Mouse (Mus musculus) c-Kit-positive CD71-positive TER-119-negative erythroid progenitor cells, embryonic 14.5 days (primary cell): ENCODE measurements around the gene Rela.

Experiments used
- DNase-seq: peaks from one replicate; pipeline ENCODE4 v3.0.0-alpha.2; 2013; ENCODE audit warnings: low read depth

The Rela gene

GRCm38 (mm10) chr19:5636571-5637041 is 677 bp upstream of the Rela start:
- DNase-seq, result no peak

DNA sequence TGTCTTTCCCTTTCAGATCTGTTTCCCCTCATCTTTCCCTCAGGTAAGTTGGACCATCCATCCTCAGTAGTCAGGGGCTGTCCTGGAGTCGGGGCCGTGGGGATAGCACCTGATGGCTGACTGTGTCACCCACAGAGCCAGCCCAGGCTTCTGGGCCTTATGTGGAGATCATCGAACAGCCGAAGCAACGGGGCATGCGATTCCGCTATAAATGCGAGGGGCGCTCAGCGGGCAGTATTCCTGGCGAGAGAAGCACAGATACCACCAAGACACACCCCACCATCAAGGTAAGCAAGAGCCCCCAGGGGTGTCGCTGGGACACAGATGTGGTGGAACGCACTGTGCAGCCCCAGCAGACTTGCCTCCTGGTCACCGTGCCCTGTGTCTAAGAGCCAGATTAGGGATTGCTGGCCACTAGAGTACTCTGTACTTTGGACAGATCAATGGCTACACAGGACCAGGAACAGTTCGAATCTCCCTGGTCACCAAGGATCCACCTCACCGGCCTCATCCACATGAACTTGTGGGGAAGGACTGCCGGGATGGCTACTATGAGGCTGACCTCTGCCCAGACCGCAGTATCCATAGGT is 1.2 kb downstream of the Rela start:
- DNase-seq, result no peak

- DNase-seq, result no peak
Observed at GRCm38 (mm10) chr19:5640339-5640738, 3.1 kb downstream of the Rela start.

DNA sequence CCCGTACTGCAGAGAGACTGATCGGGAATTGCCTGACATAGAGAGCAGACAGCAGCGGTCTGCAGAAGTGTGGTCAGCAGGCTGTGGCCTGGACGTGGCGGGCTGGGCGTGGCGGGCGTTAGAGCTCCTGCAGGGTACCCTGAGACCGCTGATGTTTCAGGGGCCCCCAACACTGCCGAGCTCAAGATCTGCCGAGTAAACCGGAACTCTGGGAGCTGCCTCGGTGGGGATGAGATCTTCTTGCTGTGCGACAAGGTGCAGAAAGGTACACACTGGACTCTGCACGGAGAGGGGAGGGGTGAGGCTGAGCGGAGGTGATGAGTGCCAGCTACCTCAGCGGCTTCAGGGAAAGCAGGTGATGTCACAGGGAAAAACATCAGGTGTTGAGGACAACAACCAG is 3.7 kb downstream of the Rela start:
- no peak for DNase-seq

GRCm38 (mm10) chr19:5641641-5642040 is 4.4 kb downstream of the Rela start:
- no peak for DNase-seq

DNA sequence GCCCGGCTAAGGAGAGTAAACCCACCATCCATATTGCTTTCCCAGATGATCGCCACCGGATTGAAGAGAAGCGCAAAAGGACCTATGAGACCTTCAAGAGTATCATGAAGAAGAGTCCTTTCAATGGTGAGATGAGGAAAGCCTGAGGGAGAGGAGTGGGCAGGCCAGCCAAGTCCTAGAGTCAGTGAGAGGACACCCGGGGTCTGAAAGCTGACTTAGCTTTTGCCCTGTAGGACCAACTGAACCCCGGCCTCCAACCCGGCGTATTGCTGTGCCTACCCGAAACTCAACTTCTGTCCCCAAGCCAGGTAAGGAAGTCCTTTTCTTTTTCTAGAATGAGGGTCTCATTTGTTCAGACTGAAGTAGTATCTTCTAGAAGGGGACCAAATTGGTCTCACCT is 8.0 kb downstream of the Rela start:
- DNase-seq, result no peak

DNA sequence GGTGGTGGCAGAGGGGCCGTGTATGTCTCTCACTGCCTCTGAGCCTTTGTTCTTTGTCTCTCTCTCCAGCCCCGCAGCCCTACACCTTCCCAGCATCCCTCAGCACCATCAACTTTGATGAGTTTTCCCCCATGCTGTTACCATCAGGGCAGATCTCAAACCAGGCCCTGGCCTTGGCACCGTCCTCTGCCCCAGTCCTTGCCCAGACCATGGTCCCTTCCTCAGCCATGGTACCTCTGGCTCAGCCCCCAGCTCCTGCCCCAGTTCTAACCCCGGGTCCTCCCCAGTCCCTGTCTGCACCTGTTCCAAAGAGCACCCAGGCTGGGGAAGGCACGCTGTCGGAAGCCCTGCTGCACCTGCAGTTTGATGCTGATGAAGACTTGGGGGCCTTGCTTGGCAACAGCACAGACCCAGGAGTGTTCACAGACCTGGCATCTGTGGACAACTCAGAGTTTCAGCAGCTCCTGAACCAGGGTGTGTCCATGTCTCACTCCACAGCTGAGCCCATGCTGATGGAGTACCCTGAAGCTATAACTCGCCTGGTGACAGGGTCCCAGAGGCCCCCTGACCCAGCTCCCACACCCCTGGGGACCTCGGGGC is 9.5 kb downstream of the Rela start:
- no peak for DNase-seq

GRCm38 (mm10) chr19:5647791-5648190 is 10.5 kb downstream of the Rela start:
- no peak for DNase-seq

- DNase-seq, result peak; percentile 70
Observed at GRCm38 (mm10) chr19:5648401-5649297, 11.4 kb downstream of the Rela start.

DNA sequence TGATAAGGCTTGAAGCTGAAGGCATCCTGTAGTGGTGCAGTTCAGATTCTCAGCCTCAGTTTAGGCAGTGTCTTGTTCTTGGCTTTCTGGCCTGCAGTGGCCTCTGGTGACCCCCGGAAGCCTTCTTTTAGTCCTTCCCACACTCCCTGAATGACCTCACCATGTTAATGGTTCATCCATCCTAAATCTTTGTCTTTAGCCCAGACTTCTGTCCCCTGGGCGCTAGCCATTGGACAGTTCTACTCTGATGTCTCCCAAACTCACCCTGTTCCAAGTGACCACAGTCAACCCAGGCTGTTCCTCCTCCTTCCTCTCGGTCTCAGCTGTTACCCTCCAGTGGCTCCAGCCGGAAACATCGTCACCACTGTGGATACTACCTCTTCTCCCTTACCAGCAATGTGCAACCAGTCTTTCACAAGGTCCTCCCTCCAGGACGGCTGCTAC is 12.0 kb downstream of the Rela start:
- DNase-seq, result no peak

DNA sequence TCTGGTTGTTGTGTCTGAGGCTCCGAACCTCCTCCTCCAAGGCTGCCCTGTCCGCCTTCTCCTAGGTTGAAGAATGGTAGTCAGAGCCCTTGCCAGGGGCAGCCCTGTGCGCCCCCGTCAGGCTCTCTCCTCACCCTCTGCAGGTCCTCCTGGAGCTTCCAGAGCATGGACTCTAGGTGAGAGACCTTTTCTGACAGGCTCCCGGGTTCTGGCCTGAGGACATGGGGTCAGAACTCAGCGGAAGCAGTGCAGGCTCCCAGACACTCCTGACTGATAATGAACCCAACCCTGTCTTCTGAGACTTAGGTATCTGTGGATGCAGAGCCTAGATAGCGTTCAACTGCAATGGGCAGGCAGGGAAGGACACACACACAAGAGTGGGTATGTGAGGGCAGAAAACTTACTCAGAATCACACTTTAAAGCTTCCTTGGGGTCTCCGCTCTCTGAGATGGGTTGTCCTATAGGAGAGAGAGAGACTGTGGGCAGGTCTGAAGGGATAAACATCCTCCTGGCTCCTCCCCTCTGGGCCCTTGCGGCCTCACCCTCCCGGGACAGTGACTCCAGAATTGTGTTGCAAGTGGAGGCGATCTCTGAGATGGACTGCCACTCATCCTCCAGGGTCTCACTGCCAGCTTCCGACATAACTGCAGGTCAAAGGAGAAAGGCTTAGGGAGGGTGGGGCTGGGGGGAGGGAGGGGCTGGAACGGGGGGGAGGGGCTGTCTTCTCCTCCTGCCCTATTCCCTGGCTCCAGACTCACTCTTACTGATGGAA is 14.4 kb downstream of the Rela start:
- DNase-seq, result no peak

GRCm38 (mm10) chr19:5652570-5652969 is 15.3 kb downstream of the Rela start:
- no peak for DNase-seq

GRCm38 (mm10) chr19:5653969-5654719 is 16.9 kb downstream of the Rela start:
- DNase-seq, result no peak

DNA sequence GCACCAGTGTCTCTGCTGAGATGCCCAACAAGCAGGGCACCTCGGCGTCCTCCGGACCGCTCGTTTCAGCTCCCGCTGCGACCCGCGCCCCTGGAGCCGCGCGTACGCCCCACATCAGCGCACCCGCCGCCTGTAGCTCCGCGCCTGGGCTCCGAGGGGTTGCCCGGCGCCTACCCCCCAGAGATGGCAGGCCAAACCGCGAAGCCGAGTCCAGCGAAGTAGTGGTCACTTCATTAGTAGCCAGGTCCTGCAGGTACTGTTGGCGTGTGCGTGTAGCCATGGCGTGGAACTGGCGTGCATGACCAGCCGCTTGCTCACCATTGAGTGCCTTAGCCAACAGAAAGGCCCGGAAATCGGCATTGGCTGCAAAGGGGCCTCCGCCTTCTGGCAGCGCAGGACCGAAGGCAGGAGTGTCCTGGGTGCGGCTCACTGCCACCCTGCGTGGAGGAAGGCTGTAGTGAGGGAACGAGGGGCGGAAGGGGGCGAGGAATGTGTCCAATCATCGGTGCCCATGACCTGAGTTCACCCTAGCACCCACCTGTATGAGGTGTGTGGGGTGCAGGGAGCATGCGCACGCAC is 17.5 kb downstream of the Rela start:
- no peak for DNase-seq

GRCm38 (mm10) chr19:5660942-5661751 is 23.9 kb downstream of the Rela start:
- no peak for DNase-seq

GRCm38 (mm10) chr19:5662310-5662709 is 25.0 kb downstream of the Rela start:
- no peak for DNase-seq

DNA sequence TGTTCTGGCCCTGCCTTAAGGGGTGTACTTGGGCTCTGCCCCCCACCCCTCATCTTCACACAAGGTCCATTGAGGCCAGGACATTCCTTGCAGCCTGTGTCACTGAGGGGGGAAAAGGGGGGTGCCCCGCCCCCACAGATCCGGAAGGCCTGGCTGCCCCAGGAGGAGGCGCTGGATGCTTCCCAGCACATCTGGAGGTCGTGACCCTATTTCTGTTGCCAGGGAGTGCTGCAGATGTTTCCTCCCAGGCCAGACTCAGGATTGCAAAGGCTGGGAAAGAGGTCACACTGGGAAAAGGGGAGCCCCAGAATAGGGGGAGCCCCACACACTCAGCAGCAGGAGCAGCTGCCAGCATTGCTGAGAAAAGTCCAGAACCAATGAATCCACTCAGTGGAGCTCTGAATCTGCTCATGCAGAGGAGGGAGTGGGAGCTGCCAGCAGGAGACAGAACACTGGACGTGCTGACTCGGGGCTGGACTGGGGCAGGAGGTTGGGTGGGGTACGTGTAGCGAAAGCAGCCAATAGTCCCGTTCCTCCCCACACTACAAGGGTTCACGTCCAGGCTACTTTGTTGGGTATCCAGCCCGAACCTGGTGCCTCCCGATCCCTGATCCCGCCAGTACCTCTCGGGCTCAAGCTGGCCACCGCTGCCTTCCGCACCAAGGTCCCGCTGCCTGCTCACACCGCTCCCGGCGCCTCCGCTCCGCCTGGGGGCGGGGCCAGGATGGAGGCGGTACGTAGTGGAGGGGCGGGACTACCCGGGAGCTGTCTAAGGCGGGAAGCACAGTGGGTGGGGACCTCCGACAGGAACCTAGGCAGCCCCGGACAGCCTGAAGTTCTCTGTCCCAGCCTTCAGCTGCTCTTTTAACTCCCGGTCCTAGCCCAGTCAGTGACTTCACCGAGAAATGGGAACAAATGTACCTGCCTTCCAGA is 26.0 kb downstream of the Rela start, which contains the start of gene Sipa1:
Gene Sipa1 (minus strand): TSS at position 727 of the 933 bp plus-strand sequence.
- peak; percentile 89 for DNase-seq

DNA sequence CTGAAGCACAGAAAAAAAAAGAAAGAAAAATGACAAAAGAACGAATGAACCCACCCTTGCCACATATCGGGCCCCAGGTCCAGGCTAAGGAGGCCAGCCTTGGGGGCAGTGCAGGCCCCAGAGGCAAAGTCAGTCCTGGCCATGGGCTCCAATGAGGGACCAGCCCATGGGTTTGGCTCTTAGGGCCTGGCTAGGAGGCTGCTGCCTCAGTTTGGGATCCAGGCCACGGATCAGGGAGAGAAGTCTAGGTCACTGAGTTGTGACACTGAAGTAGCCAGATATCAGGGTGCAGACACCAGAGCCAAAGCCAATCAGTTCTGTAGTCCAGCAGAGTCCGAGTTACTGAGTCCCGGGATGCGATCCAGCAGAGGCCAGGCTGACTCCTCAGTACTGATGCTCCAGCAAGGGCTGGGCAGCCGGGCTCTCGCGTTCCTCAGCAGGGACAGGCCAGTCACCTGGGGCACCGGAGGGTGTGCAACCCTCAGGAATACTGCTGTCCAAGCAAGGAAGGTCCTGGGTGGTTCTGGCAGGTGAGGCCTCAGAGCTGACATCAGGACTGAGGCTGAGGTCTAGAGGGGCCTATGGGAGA is 27.5 kb downstream of the Rela start:
- no peak for DNase-seq

GRCm38 (mm10) chr19:5665465-5665864 is 28.2 kb downstream of the Rela start:
- DNase-seq, result peak; percentile 66
